Mouse (Mus musculus) neutrophil, adult 59 days (primary cell): ENCODE data around the gene Cspg4. TPM values are rescaled to one million over a fixed set of nuclear protein-coding genes. Genes with fewer than 3 reads are reported as not detected.

Source experiments
- total RNA-seq, 2 experiments: library from RNA; stranded (reverse); gene quantifications; 1 replicate in 1 of 2; 2 replicates in 1 of 2; pipeline ENCODE4 v1.2.4; 2023

Cspg4 gene
- total RNA-seq: not detected

GRCm38 (mm10) chr9:56864832-56865231 lies at the start of gene Cspg4:
Cspg4 (plus strand) TSS chr9:56865033.

DNA sequence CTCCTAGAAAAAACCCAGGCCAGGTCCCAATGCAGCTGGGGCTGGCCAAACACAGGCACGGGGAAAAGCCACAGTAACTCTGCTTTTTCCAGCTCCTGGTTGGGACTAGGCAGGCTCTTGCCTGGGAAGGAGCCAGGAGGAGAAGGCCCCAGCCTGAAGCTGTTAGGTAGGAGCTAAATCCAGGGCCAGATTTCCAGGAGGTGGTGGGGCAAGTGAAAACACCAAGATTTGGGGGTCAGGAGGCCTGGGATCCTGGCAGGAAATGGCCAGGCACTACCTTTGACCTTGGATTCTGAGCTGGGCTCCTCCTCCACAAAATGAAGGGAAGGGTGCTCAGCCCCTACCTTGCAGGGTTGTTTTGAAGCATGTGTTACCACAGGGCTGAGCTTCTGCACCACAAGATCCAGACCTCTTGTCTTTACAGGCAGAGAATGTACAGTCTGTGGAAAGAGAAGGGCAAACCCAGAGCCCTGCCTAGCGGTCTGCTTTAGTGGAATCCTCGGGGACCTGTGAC lies 560 bp upstream of the Cspg4 start, which contains the start of gene Odf3l1:
TSS of gene Odf3l1 (minus strand) at position 464 of the 514 bp plus-strand sequence.

GRCm38 (mm10) chr9:56928041-56928811 lies 63.4 kb downstream of the Cspg4 start, which contains the start of gene Snx33:
Snx33 (minus strand) TSS chr9:56928371.

GRCm38 (mm10) chr9:56937223-56938160 lies 72.7 kb downstream of the Cspg4 start, which contains the start of gene Imp3:
Imp3 (plus strand) TSS chr9:56937475.

Other genes starting within 250 kb of the Cspg4 start
- not detected for gene Lingo1, start 68.6 kb upstream of the Cspg4 start, total RNA-seq
- gene Odf3l1, start 354 bp upstream of the Cspg4 start, total RNA-seq: not detected
- gene Snx33, start 63.3 kb downstream of the Cspg4 start, total RNA-seq: 1 to 10 TPM; 2.3 to 3.2 TPM
- 10 to 100 TPM; 34.5 to 37.8 TPM for gene Imp3, start 72.4 kb downstream of the Cspg4 start, total RNA-seq
- 1 to 10 TPM; 1.8 to 2.2 TPM for gene Snupn, start 85.8 kb downstream of the Cspg4 start, total RNA-seq
- gene Ptpn9, start 129.9 kb downstream of the Cspg4 start, total RNA-seq: 10 to 100 TPM; 17.4 to 18.5 TPM
- 10 to 100 TPM; 72.9 to 79.6 TPM for gene Sin3a, start 207.0 kb downstream of the Cspg4 start, total RNA-seq